Mouse (Mus musculus) ES-Bruce4 (cell line): Measurements from ENCODE around the gene Tprg. TPM values are rescaled to one million over a fixed set of nuclear protein-coding genes. Genes with fewer than 3 reads are reported as not detected.

Source experiments
- H3K27ac ChIP-seq: 2 replicates; pipeline ENCODE4 v1.5.1; 2012; ENCODE audit warnings: low read length, inconsistent platforms; ENCODE audit not compliant: insufficient read depth
- H3K27me3 ChIP-seq: 2 replicates; pipeline ENCODE4 v1.6.1; 2012; ENCODE audit warnings: mild to moderate bottlenecking, low read length, inconsistent platforms; ENCODE audit not compliant: control insufficient read depth, poor library complexity, insufficient read depth, severe bottlenecking
- H3K36me3 ChIP-seq: 2 replicates; pipeline ENCODE4 v1.6.1; 2012; ENCODE audit warnings: inconsistent platforms, mild to moderate bottlenecking, low read length, moderate library complexity; ENCODE audit not compliant: control insufficient read depth, poor library complexity, insufficient read depth, severe bottlenecking
- H3K4me1 ChIP-seq: one replicate; pipeline ENCODE4 v1.8.1; 2011; ENCODE audit warnings: low read length; ENCODE audit not compliant: control insufficient read depth, insufficient read depth
- H3K4me3 ChIP-seq: 2 replicates; pipeline ENCODE4 v1.5.1; 2011; ENCODE audit warnings: low read depth, mild to moderate bottlenecking, low read length
- H3K9ac ChIP-seq: 2 replicates; pipeline ENCODE4 v1.6.1; 2012; ENCODE audit warnings: low read depth, mild to moderate bottlenecking, inconsistent platforms; ENCODE audit not compliant: poor library complexity, severe bottlenecking
- H3K9me3 ChIP-seq: replicated peaks from 2 replicates; pipeline ENCODE4 v1.6.1; 2012; ENCODE audit warnings: mild to moderate bottlenecking, low read length, inconsistent platforms; ENCODE audit not compliant: control insufficient read depth, poor library complexity, insufficient read depth, severe bottlenecking
- CTCF ChIP-seq: IDR thresholded peaks from one replicate; pipeline ENCODE4 v1.8.1; 2011; ENCODE audit warnings: low read depth, low read length
- EP300 ChIP-seq: IDR thresholded peaks from 2 replicates; pipeline ENCODE4 v1.6.1; 2011; ENCODE audit warnings: low read depth, low read length; ENCODE audit not compliant: insufficient read depth
- POLR2A ChIP-seq: IDR thresholded peaks from one replicate; pipeline ENCODE4 v1.8.1; 2011; ENCODE audit warnings: low read length; ENCODE audit not compliant: insufficient read depth
- polyA plus RNA-seq: library from polyadenylated mRNA; stranded (reverse); fragments of >200 nt; gene quantifications from 2 replicates; pipeline ENCODE4 v1.2.4, GENCODE M21; 2011; ENCODE audit warnings: low read depth; ENCODE audit not compliant: missing spikeins, insufficient read depth, insufficient read length

Tprg gene
- polyA plus RNA-seq, 1 experiment: not detected

GRCm38 (mm10) chr16:25377695-25378094 is 91.1 kb downstream of the Tprg start:
- Histone ChIP-seq H3K27ac (no peak overlapping the region), H3K4me1 (no peaks in the 10 kb centered on the region), H3K9ac (no peak overlapping the region), H3K4me3 (no peak overlapping the region), H3K36me3 (no peaks in the 10 kb centered on the region), H3K9me3 (no peaks in the 10 kb centered on the region), H3K27me3 (no peaks in the 10 kb centered on the region)
- TF ChIP-seq CTCF (no peak), EP300 (no peak), POLR2A (no peak)

- Histone ChIP-seq H3K27ac (no peak overlapping the region), H3K36me3 (no peaks in the 10 kb centered on the region), H3K27me3 (no peaks in the 10 kb centered on the region), H3K9me3 (no peaks in the 10 kb centered on the region), H3K4me3 (no peak overlapping the region), H3K4me1 (no peaks in the 10 kb centered on the region), H3K9ac (no peak overlapping the region)
- no peak for TF ChIP-seq CTCF
These were observed 99.0 kb downstream of the Tprg start for GRCm38 (mm10) chr16:25385498-25386192.

DNA sequence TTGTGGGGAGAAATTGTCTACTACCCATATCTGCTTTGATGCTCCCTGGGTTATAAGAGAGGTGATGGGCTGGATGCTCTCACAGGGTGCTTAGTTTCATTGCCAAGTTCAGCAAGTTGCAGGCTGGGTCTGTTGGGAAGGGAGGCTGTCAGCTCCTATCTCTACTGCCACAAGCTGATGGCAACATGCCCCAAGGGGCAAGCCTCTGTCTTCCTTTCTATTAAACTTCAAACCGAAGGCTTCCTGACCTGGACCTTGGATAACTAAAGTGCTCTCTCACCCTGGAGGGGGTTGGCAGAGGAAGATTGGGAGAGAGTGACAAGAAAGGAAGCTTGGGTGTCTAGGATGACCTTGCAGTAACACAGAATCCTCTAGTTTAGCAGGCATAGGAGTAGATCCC is 108.1 kb downstream of the Tprg start:
- Histone ChIP-seq H3K4me1 (no peaks in the 10 kb centered on the region), H3K27ac (no peak overlapping the region), H3K9me3 (no peaks in the 10 kb centered on the region), H3K36me3 (no peaks in the 10 kb centered on the region), H3K4me3 (no peak overlapping the region), H3K9ac (no peak overlapping the region), H3K27me3 (no peaks in the 10 kb centered on the region)
- TF ChIP-seq POLR2A (no peak), CTCF (no peak), EP300 (no peak)

- Histone ChIP-seq H3K27ac (no peak overlapping the region), H3K27me3 (no peaks in the 10 kb centered on the region), H3K9ac (no peak overlapping the region), H3K4me1 (no peaks in the 10 kb centered on the region), H3K9me3 (no peaks in the 10 kb centered on the region), H3K4me3 (no peak overlapping the region), H3K36me3 (no peaks in the 10 kb centered on the region)
- TF ChIP-seq POLR2A (no peak), CTCF (no peak), EP300 (no peak)
These were observed 117.5 kb downstream of the Tprg start for GRCm38 (mm10) chr16:25404156-25404555.

- Histone ChIP-seq H3K4me3 (no peak overlapping the region), H3K4me1 (no peaks in the 10 kb centered on the region), H3K27me3 (no peaks in the 10 kb centered on the region), H3K9ac (no peak overlapping the region), H3K36me3 (no peaks in the 10 kb centered on the region), H3K9me3 (no peaks in the 10 kb centered on the region), H3K27ac (no peak overlapping the region)
- no peak for TF ChIP-seq CTCF
- TF ChIP-seq EP300: peak; percentile 74
These were observed 120.7 kb downstream of the Tprg start for GRCm38 (mm10) chr16:25407204-25407886.

- H3K27ac ChIP-seq: no peak overlapping the region
- H3K36me3 ChIP-seq: no peaks in the 10 kb centered on the region
- no peak overlapping the region for H3K9ac ChIP-seq
- H3K27me3 ChIP-seq: no peaks in the 10 kb centered on the region
- H3K9me3 ChIP-seq: no peaks in the 10 kb centered on the region
- no peak for TF ChIP-seq CTCF
- TF ChIP-seq EP300: no peak
- no peak for TF ChIP-seq POLR2A
- no peaks in the 10 kb centered on the region for H3K4me1 ChIP-seq
- H3K4me3 ChIP-seq: no peak overlapping the region
These were observed 121.4 kb downstream of the Tprg start for GRCm38 (mm10) chr16:25408032-25408431.
